Mouse (Mus musculus): ENCODE measurements around the gene Creld1. TPM values are rescaled to one million over a fixed set of nuclear protein-coding genes. Genes with fewer than 3 reads are reported as not detected.

Gene Creld1
- total and polyA plus RNA-seq, 3 experiments = 5.9 to 26.7 TPM; not detected in 1

- Histone ChIP-seq H3K27me3 (ENCODE audit: control insufficient read depth in 1 of 2, insufficient read depth in 2 of 2, low read length in 2 of 2) (no peaks in the 10 kb centered on the region; a peak in 1 of 4 replicates), H3K36me3 (ENCODE audit: control insufficient read depth in 1 of 2, insufficient read depth in 2 of 2, low read length in 2 of 2) (peaks cover 0 to 3% of the 10 kb centered on the region in 2 experiments; a peak in 1 of 4 replicates), H3K4me1 (ENCODE audit: control insufficient read depth in 1 of 2, insufficient read depth in 2 of 2, low read length in 2 of 2) (peaks cover 0 to 6% of the 10 kb centered on the region in 2 experiments; a peak in 2 of 4 replicates), H3K4me3 (ENCODE audit: control insufficient read depth in 1 of 2, insufficient read depth in 1 of 2, low read depth in 2 of 2, low read length in 2 of 2) (no peak overlapping the region), H3K9me3 (replicated peaks; ENCODE audit: insufficient read depth, low read length) (no peaks in the 10 kb centered on the region), H3K79me2 (ENCODE audit: control insufficient read depth, insufficient read depth, low read length, poor library complexity) (no peaks in the 10 kb centered on the region), H3K27ac (ENCODE audit: control insufficient read depth, low read depth, low read length) (no peak overlapping the region), H3K9ac (ENCODE audit: control insufficient read depth, low read depth, low read length, poor library complexity, severe bottlenecking) (no peak overlapping the region)
- no peak for DNase-seq (ENCODE audit: low read depth, low spot score)
- no peak for TF ChIP-seq RCOR1 (IDR thresholded peaks at IDR 0.05; ENCODE audit: low read depth, low read length)
- no peak for TF ChIP-seq TCF12 (IDR thresholded peaks at IDR 0.05; ENCODE audit: low read depth, low read length)
- TF ChIP-seq MAX (IDR thresholded peaks at IDR 0.05; ENCODE audit: low read length) = no peak
- no peak for TF ChIP-seq MAZ (IDR thresholded peaks at IDR 0.05; ENCODE audit: low read depth, low read length)
- no peak for TF ChIP-seq BHLHE40 (IDR thresholded peaks at IDR 0.05; ENCODE audit: borderline replicate concordance, low read depth, low read length)
- no peak for TF ChIP-seq MEF2A (IDR thresholded peaks at IDR 0.05; ENCODE audit: extremely low read depth, insufficient replicate concordance, low read depth, low read length, poor library complexity, severe bottlenecking)
- TF ChIP-seq JUND (IDR thresholded peaks at IDR 0.05; ENCODE audit: low read depth, low read length) = no peak
- TF ChIP-seq POLR2AphosphoS5 (IDR thresholded peaks at IDR 0.05; ENCODE audit: borderline replicate concordance, low read depth, low read length) = no peak
- no peak for TF ChIP-seq CTCF (IDR thresholded peaks at IDR 0.05 in 2 of 3, conservative IDR thresholded peaks at IDR 0.05 in 1 of 3; ENCODE audit: control insufficient read depth in 1 of 3, insufficient read depth in 1 of 3, low read depth in 2 of 3, low read length in 3 of 3, poor library complexity in 1 of 3, severe bottlenecking in 1 of 3)
- no peak for TF ChIP-seq ZNF384 (IDR thresholded peaks at IDR 0.05; ENCODE audit: low read depth, low read length)
- TF ChIP-seq NRF1 (IDR thresholded peaks at IDR 0.05; ENCODE audit: insufficient read depth, low read depth, low read length, poor library complexity, severe bottlenecking) = no peak
- no peak for TF ChIP-seq USF1 (IDR thresholded peaks at IDR 0.05; ENCODE audit: low read depth, low read length)
- no peak for TF ChIP-seq MYB (IDR thresholded peaks at IDR 0.05; ENCODE audit: low read depth, low read length)
- TF ChIP-seq ETS1 (IDR thresholded peaks at IDR 0.05; ENCODE audit: low read depth, low read length) = no peak
- no peak for TF ChIP-seq ELF1 (IDR thresholded peaks at IDR 0.05; ENCODE audit: low read depth, low read length)
Observed at GRCm38 (mm10) chr6:113437135-113437534, 46.0 kb upstream of the Creld1 start.

GRCm38 (mm10) chr6:113438721-113439430, 44.2 kb upstream of the Creld1 start:
- DNase-seq (ENCODE audit: low read depth, low spot score) = no peak
- no peak overlapping the region for H3K27ac ChIP-seq (ENCODE audit: control insufficient read depth, low read depth, low read length)
- no peak for TF ChIP-seq ETS1 (IDR thresholded peaks at IDR 0.05; ENCODE audit: low read depth, low read length)
- TF ChIP-seq MYC (IDR thresholded peaks at IDR 0.05; ENCODE audit: low read depth, low read length) = no peak
- no peak for TF ChIP-seq EP300 (IDR thresholded peaks at IDR 0.05; ENCODE audit: low read depth in 1 of 2, low read length in 2 of 2)
- TF ChIP-seq POLR2AphosphoS5 (IDR thresholded peaks at IDR 0.05; ENCODE audit: borderline replicate concordance, low read depth, low read length) = no peak
- TF ChIP-seq CHD2 (IDR thresholded peaks at IDR 0.05; ENCODE audit: low read length) = no peak
- no peak for TF ChIP-seq RCOR1 (IDR thresholded peaks at IDR 0.05; ENCODE audit: low read depth, low read length)
- no peak for TF ChIP-seq JUND (IDR thresholded peaks at IDR 0.05; ENCODE audit: low read depth, low read length)
- no peak for TF ChIP-seq POLR2A (IDR thresholded peaks at IDR 0.05; ENCODE audit: control insufficient read depth in 1 of 2, insufficient read depth in 1 of 2, low read depth in 1 of 2, low read length in 2 of 2, poor library complexity in 1 of 2)
- TF ChIP-seq SMC3 (IDR thresholded peaks at IDR 0.05; ENCODE audit: low read depth, low read length) = no peak
- TF ChIP-seq ZKSCAN1 (IDR thresholded peaks at IDR 0.05; ENCODE audit: low read depth, low read length) = no peak
- no peak for TF ChIP-seq ZC3H11A (IDR thresholded peaks at IDR 0.05; ENCODE audit: low read depth, low read length)
- TF ChIP-seq ZMIZ1 (IDR thresholded peaks at IDR 0.05; ENCODE audit: low read depth, low read length) = no peak
- TF ChIP-seq MXI1 (IDR thresholded peaks at IDR 0.05; ENCODE audit: low read depth, low read length) = no peak
- no peak for TF ChIP-seq CTCF (IDR thresholded peaks at IDR 0.05 in 2 of 3, conservative IDR thresholded peaks at IDR 0.05 in 1 of 3; ENCODE audit: control insufficient read depth in 1 of 3, insufficient read depth in 1 of 3, low read depth in 2 of 3, low read length in 3 of 3, poor library complexity in 1 of 3, severe bottlenecking in 1 of 3)
- no peak for TF ChIP-seq USF1 (IDR thresholded peaks at IDR 0.05; ENCODE audit: low read depth, low read length)
- no peak for TF ChIP-seq TCF12 (IDR thresholded peaks at IDR 0.05; ENCODE audit: low read depth, low read length)
- no peak for TF ChIP-seq GABPA (IDR thresholded peaks at IDR 0.05; ENCODE audit: low read depth, low read length)
- no peak for TF ChIP-seq RAD21 (IDR thresholded peaks at IDR 0.05; ENCODE audit: low read depth, low read length)
- H3K9ac ChIP-seq (ENCODE audit: control insufficient read depth, low read depth, low read length, poor library complexity, severe bottlenecking) = no peak overlapping the region
- H3K9me3 ChIP-seq (replicated peaks; ENCODE audit: insufficient read depth, low read length) = no peaks in the 10 kb centered on the region
- H3K4me1 ChIP-seq (ENCODE audit: control insufficient read depth in 1 of 2, insufficient read depth in 2 of 2, low read length in 2 of 2) = peaks cover 4 to 13% of the 10 kb centered on the region in 2 experiments
- peaks cover 0 to 10% of the 10 kb centered on the region in 2 experiments; a peak in 2 of 4 replicates for H3K36me3 ChIP-seq (ENCODE audit: control insufficient read depth in 1 of 2, insufficient read depth in 2 of 2, low read length in 2 of 2)
- H3K79me2 ChIP-seq (ENCODE audit: control insufficient read depth, insufficient read depth, low read length, poor library complexity) = peaks cover 13% of the 10 kb centered on the region
- H3K4me3 ChIP-seq (ENCODE audit: control insufficient read depth in 1 of 2, insufficient read depth in 1 of 2, low read depth in 2 of 2, low read length in 2 of 2) = no peak overlapping the region
- no peaks in the 10 kb centered on the region; a peak in 1 of 4 replicates for H3K27me3 ChIP-seq (ENCODE audit: control insufficient read depth in 1 of 2, insufficient read depth in 2 of 2, low read length in 2 of 2)
